ENCODE assay signal across 28 mouse cellular contexts in genomic region chr1:36526903-36527302, GRCm38 (mm10). TPM values are rescaled to one million over a fixed set of nuclear protein-coding genes. Genes with fewer than 3 reads are reported as not detected.
"Had no signal": no experiment of that assay in that cellular context is flagged by ENCODE, and none has a peak within 500 bp of the region (broad histone marks: within the 10 kb centered on the region; RNA-seq: fewer than 3 reads in every experiment).

No protein-coding gene starts in this region.

- H3K4me1 ChIP-seq: hindbrain, embryonic 10.5 days; limb, embryonic 10.5 days had no signal

- H3K9ac ChIP-seq: heart, embryonic 12.5 days; hindbrain, embryonic 12.5 days; hindbrain, embryonic 14.5 days; intestine, embryonic 15.5 days; limb, embryonic 12.5 days; liver, embryonic 13.5 days had no signal

- H3K4me3 ChIP-seq: heart, embryonic 10.5 days; heart, embryonic 12.5 days; hindbrain, embryonic 10.5 days; hindbrain, embryonic 12.5 days; intestine, embryonic 15.5 days; layer of hippocampus, adult 2 months; left cerebral cortex, adult 2 months; limb, embryonic 10.5 days; limb, embryonic 12.5 days; liver, embryonic 13.5 days had no signal

- DNase-seq: gastrocnemius, postnatal 25 days; heart, adult 18-20 months; heart, postnatal 10 days; heart, postnatal 4 days; kidney, adult 18-20 months; kidney, adult 8-10 months; kidney, postnatal 10 days; kidney, postnatal 25 days; kidney, postnatal 4 days; liver, embryonic 13.5 days had no signal

- H3K9me3 ChIP-seq: heart, embryonic 10.5 days; heart, embryonic 12.5 days; hindbrain, embryonic 10.5 days; hindbrain, embryonic 12.5 days; intestine, embryonic 15.5 days; limb, embryonic 10.5 days; limb, embryonic 12.5 days; liver, embryonic 13.5 days had no signal

- H3K4me2 ChIP-seq: heart, embryonic 12.5 days; hindbrain, embryonic 12.5 days; hindbrain, embryonic 14.5 days; intestine, embryonic 15.5 days; limb, embryonic 12.5 days; liver, embryonic 13.5 days had no signal

- H3K27ac ChIP-seq: heart, embryonic 10.5 days; hindbrain, embryonic 10.5 days; hindbrain, embryonic 14.5 days; intestine, embryonic 15.5 days; layer of hippocampus, adult 2 months; left cerebral cortex, adult 2 months; limb, embryonic 10.5 days; limb, embryonic 12.5 days; liver, embryonic 13.5 days had no signal

- H3K27me3 ChIP-seq: heart, embryonic 12.5 days; hindbrain, embryonic 12.5 days; intestine, embryonic 15.5 days; limb, embryonic 12.5 days; liver, embryonic 13.5 days had no signal

- ATAC-seq: hindbrain, embryonic 16.5 days; inflammation-experienced regulatory T-cells, adult 6 months; intestine, embryonic 15.5 days; intestine, postnatal 0 days had no signal

RNA-seq across cellular contexts. Expression of gene Gm42417, which starts 12.3 kb away (rescaled TPM):
- total RNA-seq: layer of hippocampus, adult 2 months; left cerebral cortex, adult 2 months; left cerebral cortex, postnatal 14 days; left cerebral cortex, postnatal 36 days had no signal
- polyA plus RNA-seq: frontal cortex, adult 2 months; heart, embryonic 14.5 days; heart, embryonic 16.5 days; hindbrain, embryonic 12.5 days; liver, embryonic 13.5 days had no signal
